In genomic region chr5:143335089-143335460, GRCm38 (mm10) we compare ENCODE assay signal across 24 mouse cellular contexts. TPM values are rescaled to one million over a fixed set of nuclear protein-coding genes. Genes with fewer than 3 reads are reported as not detected.
"Had no signal": no experiment of that assay in that cellular context is flagged by ENCODE, and none has a peak within 500 bp of the region (broad histone marks: within the 10 kb centered on the region; RNA-seq: fewer than 3 reads in every experiment).

No protein-coding gene starts in this region.

- DNase-seq: kidney, postnatal 36 days; layer of hippocampus, postnatal 36 days; liver, postnatal 0 days; lung, embryonic 14.5 days; retina, postnatal 1 day; right cerebral cortex, postnatal 25 days; spleen, adult 18-20 months; thymus, adult 18-20 months; thymus, postnatal 4 days had no signal

- H3K9me3 ChIP-seq: limb, embryonic 12.5 days; limb, embryonic 15.5 days; midbrain, embryonic 10.5 days; midbrain, embryonic 13.5 days; neural tube, embryonic 13.5 days had no signal

- H3K36me3 ChIP-seq: limb, embryonic 12.5 days; limb, embryonic 15.5 days; midbrain, embryonic 10.5 days; midbrain, embryonic 13.5 days had no signal

- H3K4me2 ChIP-seq: limb, embryonic 12.5 days; limb, embryonic 15.5 days; liver, embryonic 11.5 days; lung, embryonic 14.5 days; midbrain, embryonic 13.5 days; neural tube, embryonic 13.5 days had no signal

- H3K4me3 ChIP-seq: left cerebral cortex, adult 2 months; limb, embryonic 12.5 days; limb, embryonic 15.5 days; midbrain, embryonic 10.5 days; midbrain, embryonic 13.5 days; myocyte; neural tube, embryonic 13.5 days had no signal

- ATAC-seq: liver, postnatal 0 days; lung, postnatal 0 days; midbrain, embryonic 13.5 days; midbrain, embryonic 16.5 days had no signal

- H3K27me3 ChIP-seq: limb, embryonic 15.5 days; midbrain, embryonic 13.5 days had no signal

- H3K27ac ChIP-seq: kidney, postnatal 0 days; left cerebral cortex, adult 2 months; limb, embryonic 12.5 days; limb, embryonic 15.5 days; liver, embryonic 14.5 days; macrophage; midbrain, embryonic 10.5 days; midbrain, embryonic 13.5 days; neural tube, embryonic 13.5 days had no signal

- H3K9ac ChIP-seq: limb, embryonic 12.5 days; limb, embryonic 15.5 days; liver, embryonic 14.5 days; liver, postnatal 0 days; lung, embryonic 14.5 days; midbrain, embryonic 13.5 days; neural tube, embryonic 13.5 days had no signal

RNA-seq across cellular contexts. Expression of gene Grid2ip, which starts 22.1 kb away (rescaled TPM):
- total RNA-seq: monocyte, adult 5-6 weeks; neutrophil, adult 5-6 weeks had no signal
- polyA plus RNA-seq: liver, postnatal 0 days; lung, postnatal 0 days; macrophage; myocyte had no signal

RNA-seq across cellular contexts. Expression of gene Zfp853, which starts 41.7 kb away (rescaled TPM):
- total RNA-seq: monocyte, adult 5-6 weeks; neutrophil, adult 5-6 weeks had no signal
- polyA plus RNA-seq: liver, embryonic 11.5 days; liver, postnatal 0 days; lung, embryonic 14.5 days; lung, postnatal 0 days; macrophage; midbrain, embryonic 10.5 days had no signal
